Mouse (Mus musculus): ENCODE data around the gene Dctn3.
"Not testable (repeated sequence)": the region's sequence is repeated elsewhere in the genome, so short reads cannot be mapped to it uniquely, and the experiment has no call there.

GRCm38 (mm10) chr4:41762688-41763114, 39.7 kb upstream of the Dctn3 start:
- not testable (repeated sequence) for TF ChIP-seq POLR2A (IDR thresholded peaks at IDR 0.05; ENCODE audit: low read depth, low read length); CTCF (IDR thresholded peaks at IDR 0.05; ENCODE audit: borderline replicate concordance, insufficient read depth, low read length)
